Mouse (Mus musculus): Measurements from ENCODE around the gene Zic2.

Zic2 gene

DNA sequence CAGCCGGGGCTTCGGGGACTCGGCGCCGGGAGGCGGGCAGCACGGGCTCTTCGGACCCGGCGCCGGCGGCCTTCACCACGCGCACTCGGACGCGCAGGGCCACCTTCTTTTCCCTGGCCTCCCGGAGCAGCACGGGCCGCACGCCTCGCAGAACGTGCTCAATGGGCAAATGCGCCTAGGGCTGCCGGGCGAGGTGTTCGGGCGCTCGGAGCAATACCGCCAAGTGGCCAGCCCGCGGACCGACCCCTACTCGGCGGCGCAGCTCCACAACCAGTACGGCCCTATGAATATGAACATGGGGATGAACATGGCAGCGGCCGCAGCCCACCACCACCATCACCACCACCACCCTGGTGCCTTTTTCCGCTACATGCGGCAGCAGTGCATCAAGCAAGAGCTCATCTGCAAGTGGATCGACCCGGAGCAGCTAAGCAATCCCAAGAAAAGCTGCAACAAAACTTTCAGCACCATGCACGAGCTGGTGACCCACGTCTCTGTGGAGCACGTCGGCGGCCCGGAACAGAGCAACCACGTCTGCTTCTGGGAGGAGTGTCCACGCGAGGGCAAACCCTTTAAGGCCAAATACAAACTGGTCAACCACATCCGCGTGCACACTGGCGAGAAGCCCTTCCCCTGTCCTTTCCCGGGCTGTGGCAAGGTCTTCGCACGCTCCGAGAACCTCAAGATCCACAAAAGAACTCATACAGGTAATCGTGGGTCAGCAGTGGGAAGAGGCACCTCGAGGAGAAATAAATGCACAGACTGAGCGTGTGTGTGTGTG lies 996 bp downstream of the Zic2 start:
- ATAC-seq (ENCODE audit: insufficient number of reproducible peaks, low FRiP score, low TSS enrichment) = no peak

DNA sequence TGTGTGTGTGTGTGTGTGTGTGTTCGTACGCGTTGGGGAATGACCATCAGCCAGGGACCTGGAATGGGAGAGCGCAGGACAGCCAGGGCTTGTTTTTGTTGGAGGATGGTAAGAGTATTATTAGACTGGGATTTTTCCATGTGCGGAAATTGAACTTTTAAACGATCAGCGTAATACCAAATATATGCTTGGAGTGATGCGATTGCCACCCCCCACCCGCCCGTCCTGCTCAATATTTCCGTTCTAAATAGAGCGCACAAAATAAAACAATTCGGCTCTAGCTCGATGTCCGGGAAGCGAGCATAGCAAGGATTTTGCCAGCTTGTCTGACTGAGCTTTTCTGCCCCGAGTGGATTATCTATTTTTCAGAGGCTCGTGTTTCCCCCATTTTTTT lies 1.6 kb downstream of the Zic2 start:
- ATAC-seq (ENCODE audit: insufficient number of reproducible peaks, low FRiP score, low TSS enrichment) = no peak

DNA sequence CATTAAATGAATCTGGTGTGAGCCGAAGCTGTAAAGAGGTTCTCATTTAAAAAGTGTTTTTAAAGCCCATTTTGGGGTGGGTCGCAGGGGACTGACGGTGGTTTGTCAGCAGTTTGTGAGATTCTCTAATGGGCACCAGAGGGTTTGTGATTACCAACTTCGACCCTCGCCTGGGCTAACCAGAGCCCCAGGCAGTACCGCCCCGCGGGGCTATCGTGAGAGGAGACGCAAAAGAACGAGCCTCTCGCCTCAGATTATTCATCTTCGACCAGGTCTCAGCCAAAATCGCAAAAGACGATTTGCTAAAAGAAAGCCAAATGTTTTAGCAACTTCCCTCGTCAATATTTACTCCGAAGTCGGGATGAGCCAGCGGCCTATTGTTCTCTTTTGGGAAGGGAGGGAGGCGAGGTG lies 2.0 kb downstream of the Zic2 start:
- no peak for ATAC-seq (ENCODE audit: insufficient number of reproducible peaks, low FRiP score, low TSS enrichment)

DNA sequence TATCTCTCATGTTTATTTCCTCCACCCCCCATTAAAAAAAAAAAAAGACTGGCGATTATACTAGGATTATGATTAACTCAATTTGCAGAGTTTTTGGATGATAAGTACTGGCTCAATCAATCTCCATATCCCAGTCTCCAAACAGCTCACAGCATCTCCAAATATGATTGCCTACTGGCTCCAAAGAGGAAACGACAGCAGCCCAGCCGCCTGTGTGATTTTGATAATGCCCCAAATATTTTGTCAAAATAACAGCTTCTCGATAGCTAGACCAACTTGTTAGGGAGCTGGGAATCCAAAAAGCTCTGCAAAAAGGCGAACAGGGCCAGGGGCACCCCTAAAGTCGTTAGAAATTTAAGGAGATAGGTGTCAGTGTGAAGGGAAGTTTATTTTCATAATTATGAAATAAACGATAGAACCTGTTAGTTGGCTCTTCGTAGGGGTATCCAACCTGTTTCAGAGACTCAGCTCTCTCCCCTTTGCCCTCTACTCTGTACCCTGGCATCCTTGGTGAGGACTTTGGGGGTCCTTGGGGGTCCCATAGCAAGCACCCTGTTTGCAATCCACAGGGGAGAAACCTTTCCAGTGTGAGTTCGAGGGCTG lies 2.8 kb downstream of the Zic2 start:
- ATAC-seq (ENCODE audit: insufficient number of reproducible peaks, low FRiP score, low TSS enrichment) = no peak

DNA sequence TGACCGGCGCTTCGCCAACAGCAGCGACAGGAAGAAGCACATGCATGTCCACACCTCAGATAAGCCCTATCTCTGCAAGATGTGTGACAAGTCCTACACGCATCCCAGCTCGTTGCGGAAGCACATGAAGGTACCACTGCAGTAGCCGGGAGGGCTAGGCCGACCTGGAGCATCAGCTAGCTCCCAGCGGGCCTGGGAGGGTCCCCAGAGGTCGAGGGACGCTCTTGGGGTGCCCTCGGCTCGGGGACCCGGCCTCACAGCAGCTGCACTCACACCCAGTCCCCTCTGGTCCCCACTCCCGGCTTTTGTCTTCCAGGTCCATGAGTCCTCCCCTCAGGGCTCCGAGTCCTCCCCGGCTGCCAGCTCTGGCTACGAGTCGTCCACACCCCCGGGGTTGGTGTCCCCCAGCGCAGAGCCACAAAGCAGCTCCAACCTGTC lies 3.4 kb downstream of the Zic2 start:
- ATAC-seq (ENCODE audit: insufficient number of reproducible peaks, low FRiP score, low TSS enrichment) = no peak

DNA sequence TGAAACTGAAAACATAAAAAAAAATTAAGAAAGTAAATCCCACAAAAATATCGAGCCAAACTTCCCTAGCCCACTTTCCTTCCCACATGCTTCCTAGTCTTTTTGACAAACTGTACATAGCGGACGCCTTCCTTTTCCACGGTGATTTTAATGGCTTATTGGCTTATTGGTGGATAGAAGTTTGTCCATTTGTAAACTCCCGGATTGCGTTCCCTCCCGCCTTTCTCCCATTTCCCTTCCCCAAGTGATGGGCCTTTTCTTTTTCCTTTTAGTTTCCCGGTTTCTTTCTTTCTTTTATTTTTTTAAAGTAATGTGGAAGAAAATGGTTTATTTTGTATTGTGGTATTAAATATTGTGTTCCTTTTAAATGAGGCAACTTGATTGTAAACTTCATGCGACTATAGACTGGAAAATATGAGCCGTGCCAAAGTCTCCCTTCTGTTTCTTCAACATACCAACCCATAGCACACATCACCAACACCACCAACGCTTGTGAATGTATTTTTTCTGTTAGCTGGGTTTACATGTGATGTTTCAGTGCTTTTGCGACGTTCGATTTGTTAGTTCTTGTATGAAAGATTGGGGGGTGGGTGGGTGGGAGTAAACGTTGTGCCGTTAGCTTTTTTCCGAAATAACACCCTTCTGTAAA lies 4.3 kb downstream of the Zic2 start:
- ATAC-seq (ENCODE audit: insufficient number of reproducible peaks, low FRiP score, low TSS enrichment) = no peak

DNA sequence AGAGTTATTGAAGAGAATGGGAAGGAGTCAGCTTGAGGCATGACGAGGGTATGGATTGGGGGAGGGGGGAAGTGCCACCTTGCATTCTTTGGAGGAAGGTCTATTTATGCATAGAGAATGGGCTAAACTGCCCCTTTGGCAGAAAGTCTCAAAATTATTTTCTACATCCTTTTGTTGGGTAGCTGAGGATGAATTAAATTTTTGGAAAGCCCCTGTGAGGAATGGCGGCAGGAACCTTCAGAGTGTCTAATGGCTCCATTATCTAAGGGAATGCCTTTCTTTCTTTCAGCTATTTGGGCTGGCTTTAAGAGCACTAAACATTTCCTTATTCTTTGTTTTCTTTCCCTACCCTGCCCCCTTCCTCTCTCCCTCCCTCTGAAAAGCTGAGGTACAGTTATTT lies 5.1 kb downstream of the Zic2 start:
- no peak for ATAC-seq (ENCODE audit: insufficient number of reproducible peaks, low FRiP score, low TSS enrichment)

DNA sequence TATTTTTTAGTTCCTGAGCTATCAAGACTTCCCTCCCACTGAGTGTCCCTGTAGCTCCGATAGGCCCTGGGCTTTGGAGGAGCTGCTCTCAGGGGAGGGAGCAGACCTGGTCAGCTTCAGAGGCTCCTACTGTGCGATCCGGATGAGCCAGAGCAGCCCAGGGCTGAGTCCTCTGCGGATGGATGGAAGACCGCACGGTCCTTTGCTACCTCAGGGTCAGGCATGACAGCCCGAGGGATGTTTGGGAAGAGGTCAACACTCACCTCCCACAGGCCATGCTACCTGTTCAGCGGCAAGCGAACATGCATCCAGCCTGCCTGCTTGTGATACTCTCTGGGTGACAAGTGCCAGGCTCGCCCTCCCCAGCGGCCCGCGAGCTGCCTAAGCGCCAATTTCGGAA lies 5.9 kb downstream of the Zic2 start:
- ATAC-seq (ENCODE audit: insufficient number of reproducible peaks, low FRiP score, low TSS enrichment) = peak; percentile 17; the same call in 1 of the 2 replicates

DNA sequence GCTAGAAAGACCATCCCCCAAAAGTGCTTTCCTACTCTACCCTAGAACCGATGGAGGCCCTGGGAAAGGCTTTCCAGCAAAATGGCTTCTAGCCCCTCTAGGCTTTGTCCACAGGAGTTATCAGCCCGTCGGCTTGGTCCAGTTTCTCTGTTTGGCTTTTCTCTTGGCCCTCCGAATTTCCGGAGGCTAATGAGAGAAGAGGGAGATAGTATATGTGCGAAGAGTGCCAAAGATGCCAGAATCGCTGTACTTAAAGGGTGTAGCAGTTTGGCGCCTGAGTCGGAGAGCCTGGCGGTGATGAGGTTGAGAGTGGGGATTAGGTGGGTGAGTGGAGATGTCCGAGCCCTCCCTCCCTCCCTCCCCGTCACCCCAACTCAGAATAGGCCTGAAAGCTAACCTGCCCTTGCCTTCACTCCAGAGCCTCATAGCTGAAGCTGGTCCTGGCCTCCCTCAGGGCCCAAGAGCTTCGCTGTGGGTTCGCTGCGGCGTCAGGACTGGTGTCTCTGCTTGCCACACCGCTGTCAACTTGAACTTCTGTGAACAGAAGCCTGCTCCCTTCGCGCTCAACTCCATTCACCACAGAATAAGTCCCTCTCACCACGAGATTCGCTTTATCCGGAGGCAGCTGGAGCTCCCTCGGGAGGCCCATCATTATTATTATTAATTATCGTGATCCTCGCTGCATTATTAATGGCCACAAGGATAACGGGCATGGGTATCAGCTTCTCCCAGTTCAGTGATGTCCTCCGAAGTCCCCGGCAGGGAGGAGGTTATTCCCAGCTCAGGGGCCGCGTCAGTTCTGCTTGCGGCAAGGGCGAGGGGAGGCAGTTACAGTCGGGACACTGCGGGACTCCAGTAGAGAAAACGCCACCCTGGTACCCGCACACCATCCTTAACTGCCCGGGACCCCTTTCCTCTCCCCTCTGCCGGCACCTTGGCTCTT lies 7.1 kb downstream of the Zic2 start:
- ATAC-seq (ENCODE audit: insufficient number of reproducible peaks, low FRiP score, low TSS enrichment) = no peak

DNA sequence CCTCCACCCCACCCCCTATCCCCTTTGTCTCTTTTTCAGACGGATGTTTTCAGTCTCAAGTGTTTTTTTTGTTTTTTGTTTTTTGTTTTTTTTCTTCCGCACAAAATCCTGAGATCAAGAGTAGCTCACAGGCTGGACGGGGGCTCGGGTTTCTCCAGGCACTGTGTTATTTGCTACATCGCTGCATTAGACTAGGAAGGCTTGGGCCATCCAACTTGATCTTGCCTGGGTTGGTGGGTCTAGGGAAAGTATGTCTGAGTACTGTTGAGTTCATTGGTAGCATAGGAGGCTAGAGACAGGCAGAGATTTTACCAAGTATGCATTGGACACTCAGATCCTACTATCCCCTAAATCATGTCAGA lies 7.8 kb downstream of the Zic2 start:
- ATAC-seq (ENCODE audit: insufficient number of reproducible peaks, low FRiP score, low TSS enrichment) = no peak

DNA sequence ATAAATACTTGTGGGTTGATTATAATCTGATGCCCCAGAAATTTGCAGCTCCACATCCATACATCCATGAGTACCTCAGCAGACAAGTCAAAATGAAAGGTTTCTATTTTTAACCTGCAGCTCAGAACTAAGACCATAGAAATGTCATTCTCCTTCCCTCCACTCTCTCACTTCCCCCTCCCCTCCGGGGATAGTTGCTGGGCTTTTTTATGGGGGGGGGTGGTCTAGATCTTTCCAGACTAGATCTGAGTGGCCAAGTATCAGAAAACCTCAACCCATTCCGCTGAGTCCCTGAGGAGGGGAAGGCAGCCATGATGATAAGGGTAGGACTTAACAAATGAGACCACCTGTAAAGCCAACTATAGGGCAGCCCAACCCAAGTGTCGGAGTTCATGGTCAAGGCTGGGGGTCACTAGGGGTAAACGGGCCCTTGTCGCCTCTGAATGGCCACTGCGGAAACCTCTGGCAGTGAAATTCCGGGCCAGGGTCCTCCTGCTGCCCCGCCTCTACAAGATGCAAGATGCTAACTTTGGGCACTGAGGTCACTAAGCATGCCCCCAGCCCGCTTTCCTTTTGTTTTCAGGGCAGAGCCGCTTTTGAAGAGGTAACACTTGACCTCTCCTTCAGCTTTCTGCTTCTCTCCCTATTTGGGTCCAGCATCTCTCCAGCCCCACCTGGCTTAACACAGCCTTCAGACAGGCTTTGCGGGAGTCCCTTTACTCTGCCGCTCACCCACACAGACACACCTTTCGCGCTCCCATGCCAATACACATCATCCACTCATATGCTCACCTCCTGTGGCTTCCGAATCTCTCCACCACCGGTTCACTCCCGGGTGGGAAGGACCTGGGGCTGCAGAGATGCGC lies 8.6 kb downstream of the Zic2 start:
- peak; percentile 75 for ATAC-seq (ENCODE audit: insufficient number of reproducible peaks, low FRiP score, low TSS enrichment)

DNA sequence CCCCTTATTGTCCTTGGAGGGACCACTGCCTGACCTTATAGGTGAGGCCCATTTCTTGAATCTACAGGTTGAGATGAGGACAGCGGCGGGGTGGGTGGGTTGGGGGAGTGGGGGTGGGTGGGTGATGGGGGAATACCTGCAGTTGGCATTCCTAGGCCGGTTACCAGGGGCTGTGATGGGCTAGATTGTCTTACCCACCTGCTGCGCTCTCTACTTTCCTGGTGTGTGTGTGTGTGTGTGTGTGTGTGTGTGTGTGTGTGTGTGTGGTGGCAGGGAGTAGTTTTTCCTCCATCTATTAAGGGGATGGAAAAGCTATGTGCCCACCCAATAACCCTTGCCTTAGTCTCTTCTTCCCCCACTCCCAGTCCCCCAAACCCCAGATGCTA lies 9.2 kb downstream of the Zic2 start:
- 0 out of 2 replicates have a peak, but pooled peaks have one; percentile 1 for ATAC-seq (ENCODE audit: insufficient number of reproducible peaks, low FRiP score, low TSS enrichment)

DNA sequence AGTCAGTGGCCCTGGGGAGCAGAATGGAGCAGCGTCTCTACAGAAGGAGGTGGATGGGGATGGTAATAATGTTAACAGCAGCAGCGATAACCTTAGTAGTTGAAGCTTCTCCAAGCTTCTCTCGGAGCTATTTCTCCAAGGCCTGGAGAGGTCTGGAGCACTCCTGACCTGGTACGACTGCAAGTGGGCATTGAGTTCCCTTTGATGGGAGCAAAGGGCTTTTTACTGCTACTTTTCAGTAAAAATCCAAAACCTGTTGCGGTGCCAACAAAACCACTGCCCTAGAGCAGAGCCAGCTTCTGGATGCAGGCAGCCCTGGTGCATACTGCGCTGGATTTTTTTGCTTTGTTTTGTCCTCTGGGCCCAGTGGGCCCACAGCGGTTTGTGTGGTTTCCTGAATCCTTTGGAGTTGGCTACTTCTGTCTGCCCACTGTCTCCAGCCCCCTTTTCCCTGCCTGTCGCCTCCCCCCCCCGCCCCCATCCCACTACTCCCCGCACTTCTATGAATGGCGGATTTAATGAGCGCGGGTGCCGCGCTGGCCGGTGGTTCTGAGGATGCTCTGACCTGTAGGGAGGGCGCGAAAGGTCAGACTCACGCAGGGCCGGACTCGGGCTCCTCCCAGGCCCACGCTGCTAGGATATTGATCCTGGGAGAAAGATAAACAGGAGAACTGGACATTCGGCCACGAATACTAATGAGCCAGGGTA lies 9.8 kb downstream of the Zic2 start:
- 0 out of 2 replicates have a peak, but pooled peaks have one; percentile 15 for ATAC-seq (ENCODE audit: insufficient number of reproducible peaks, low FRiP score, low TSS enrichment)

DNA sequence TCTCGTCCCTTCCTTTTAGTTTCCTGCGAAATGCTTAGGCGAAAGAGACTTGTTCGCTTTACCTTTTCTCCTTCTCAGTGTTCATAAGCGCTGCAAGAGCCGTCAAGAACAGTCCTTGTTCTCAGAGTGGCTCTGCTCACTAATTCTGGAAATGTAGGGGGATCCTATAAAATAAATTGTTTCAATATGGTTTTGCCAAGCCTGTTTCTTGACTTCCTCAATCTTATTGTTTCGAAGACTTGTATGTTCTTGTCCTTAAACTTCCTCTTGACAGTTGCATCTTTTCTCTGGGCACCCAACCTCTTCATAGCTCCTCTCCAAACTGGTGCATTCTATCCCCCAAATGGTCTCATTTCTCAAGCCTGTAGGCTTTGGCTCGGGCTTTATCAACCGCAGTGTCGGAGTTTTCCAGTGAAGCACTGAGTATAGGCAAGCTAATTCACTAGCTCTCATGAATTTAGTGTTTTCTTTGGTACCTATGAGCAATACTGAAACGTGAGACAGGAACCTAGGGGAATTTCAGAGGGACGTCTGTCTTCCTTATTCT lies 10.5 kb downstream of the Zic2 start:
- ATAC-seq (ENCODE audit: insufficient number of reproducible peaks, low FRiP score, low TSS enrichment) = no peak

DNA sequence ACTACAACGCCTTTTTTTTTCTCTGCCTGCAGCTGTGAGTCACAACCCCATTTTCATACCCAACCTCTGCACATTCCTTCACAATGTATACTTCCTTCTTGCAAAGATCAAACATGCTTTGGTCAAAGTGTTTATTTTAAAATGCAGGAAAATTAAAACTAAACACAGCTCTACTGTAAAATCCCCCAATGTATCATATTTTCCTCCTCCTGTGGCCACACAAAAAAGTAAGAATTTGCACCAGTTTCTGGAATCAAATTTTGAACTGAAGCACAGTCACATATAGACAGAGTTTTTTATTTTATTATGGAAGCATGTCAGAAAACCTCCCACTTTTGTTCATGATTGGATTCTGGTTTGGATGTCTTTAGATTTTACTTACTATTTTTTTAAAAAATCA lies 11.4 kb downstream of the Zic2 start:
- ATAC-seq (ENCODE audit: insufficient number of reproducible peaks, low FRiP score, low TSS enrichment) = no peak

DNA sequence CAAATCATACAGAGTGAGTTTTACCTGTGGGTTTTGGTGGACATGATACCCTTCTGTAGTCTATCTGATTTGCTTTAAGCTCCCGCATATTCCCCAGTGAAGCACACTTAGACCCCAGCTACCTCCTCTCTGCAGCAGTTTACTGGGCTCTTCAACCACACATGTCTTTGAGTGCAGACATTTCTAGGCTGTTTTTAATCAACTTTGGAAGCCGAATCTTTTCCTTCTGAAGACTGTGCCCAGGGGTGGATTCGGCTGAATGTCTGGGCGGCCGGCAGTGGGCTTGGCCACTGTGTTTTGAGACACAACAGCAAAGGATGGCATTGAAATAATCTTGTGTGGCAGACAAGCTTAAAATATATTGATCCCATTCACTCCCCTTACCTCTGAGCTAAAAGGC lies 12.1 kb downstream of the Zic2 start:
- no peak for ATAC-seq (ENCODE audit: insufficient number of reproducible peaks, low FRiP score, low TSS enrichment)

DNA sequence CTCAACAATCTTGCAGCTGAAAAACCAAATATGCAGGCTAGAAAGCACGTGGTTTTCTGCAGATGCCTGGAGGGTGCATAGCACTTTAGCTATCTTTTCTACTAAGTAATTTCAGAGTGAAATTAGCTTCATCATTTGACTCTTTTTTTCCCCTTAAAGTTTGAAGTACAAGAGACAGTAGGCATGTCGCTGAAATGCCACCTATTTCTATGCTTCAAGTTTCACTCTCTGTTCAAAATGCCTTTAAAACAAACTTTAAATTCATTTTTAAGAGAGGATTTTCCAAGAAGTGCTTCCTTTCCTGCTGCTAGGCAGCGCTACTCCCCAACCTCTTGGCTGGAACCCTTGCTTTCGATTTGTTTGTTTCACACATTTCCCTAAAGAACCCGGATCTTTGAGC lies 13.8 kb downstream of the Zic2 start:
- ATAC-seq (ENCODE audit: insufficient number of reproducible peaks, low FRiP score, low TSS enrichment) = no peak

DNA sequence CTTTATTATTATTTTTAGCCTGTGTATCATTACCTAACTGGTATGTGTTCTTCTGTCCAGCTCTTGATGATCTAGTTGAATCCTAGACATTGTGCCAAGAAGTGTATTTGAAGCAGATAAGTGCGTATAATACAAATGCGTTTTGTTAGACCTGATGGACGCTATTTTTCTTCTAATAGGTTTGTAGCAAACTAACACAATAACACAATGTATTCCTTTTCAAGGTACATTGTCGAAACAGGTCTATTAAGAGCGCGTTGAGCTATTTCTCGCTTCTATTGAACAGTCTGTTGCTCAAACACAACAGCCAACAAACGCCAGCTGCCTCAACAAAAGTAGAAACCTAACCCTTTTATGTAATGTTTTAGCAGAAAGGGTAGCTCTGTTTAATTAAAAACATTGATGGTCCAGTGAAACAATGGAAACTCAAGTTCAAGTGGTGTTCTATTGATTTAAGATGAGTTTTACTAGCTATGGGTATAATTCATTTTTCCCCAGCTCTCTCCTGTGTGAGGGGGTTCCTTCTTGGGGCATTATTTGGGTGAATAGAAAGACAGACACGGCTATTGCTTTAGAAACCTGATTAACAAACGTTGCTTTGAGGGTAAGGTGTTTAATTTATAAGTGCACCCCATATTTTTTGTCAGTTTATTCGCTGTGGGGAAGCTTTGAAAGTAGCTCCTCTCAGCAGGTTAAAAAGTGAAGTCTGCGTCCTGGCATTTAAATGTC lies 14.6 kb downstream of the Zic2 start:
- ATAC-seq (ENCODE audit: insufficient number of reproducible peaks, low FRiP score, low TSS enrichment) = no peak

Measured in cerebellum, adult (tissue).